Mouse (Mus musculus) cerebellum, adult 11 months (tissue): ENCODE results near the gene Vmn1r45.
"Not testable (repeated sequence)": the region's sequence is repeated elsewhere in the genome, so short reads cannot be mapped to it uniquely, and the experiment has no call there.

Experiments used
- DNase-seq: peaks from one replicate; pipeline ENCODE4 v3.0.0; 2022

Gene Vmn1r45

GRCm38 (mm10) chr6:89940498-89940897 lies at the start of gene Vmn1r45:
Gene Vmn1r45 (minus strand): TSS chr6:89940598.
- not testable (repeated sequence) for DNase-seq

- no peak for DNase-seq
These were observed 45.6 kb upstream of the Vmn1r45 start for GRCm38 (mm10) chr6:89985989-89986388.

GRCm38 (mm10) chr6:89969013-89969412 lies 28.6 kb upstream of the Vmn1r45 start, which contains the start of gene Vmn1r46:
Gene Vmn1r46 (plus strand): TSS chr6:89969313.
- DNase-seq, result no peak

GRCm38 (mm10) chr6:89966341-89966740 lies 25.9 kb upstream of the Vmn1r45 start:
- DNase-seq, result no peak

- DNase-seq, result no peak
These were observed 13.2 kb upstream of the Vmn1r45 start for GRCm38 (mm10) chr6:89953556-89953955.

- DNase-seq, result no peak
These were observed 528 bp upstream of the Vmn1r45 start for GRCm38 (mm10) chr6:89940926-89941325.

- DNase-seq, result no peak
These were observed 56.6 kb downstream of the Vmn1r45 start for GRCm38 (mm10) chr6:89883812-89884211.

- DNase-seq, result no peak
These were observed 57.0 kb downstream of the Vmn1r45 start, which contains the start of gene Vmn1r44 for GRCm38 (mm10) chr6:89883360-89883759. Gene Vmn1r44 (plus strand): TSS chr6:89883660.
